Mouse (Mus musculus): ENCODE measurements around the gene Abhd12b.

GRCm38 (mm10) chr12:70184173-70184783 is 30.3 kb downstream of the Abhd12b start:
- TF ChIP-seq ZNF384 (IDR thresholded peaks at IDR 0.05; ENCODE audit: low read depth, low read length) (no peak), HCFC1 (IDR thresholded peaks at IDR 0.05; ENCODE audit: borderline replicate concordance, insufficient read depth, low read length) (no peak), MAFK (IDR thresholded peaks at IDR 0.05; ENCODE audit: insufficient read depth, low read depth, low read length) (no peak), CHD2 (IDR thresholded peaks at IDR 0.05; ENCODE audit: low read depth, low read length) (no peak)

All from ES-E14 (cell line).